Mouse (Mus musculus): ENCODE results near the gene Vsig2. TPM values are rescaled to one million over a fixed set of nuclear protein-coding genes. Genes with fewer than 3 reads are reported as not detected.
A peak's percentile ranks its signal among the peaks of the same experiment; 100 is the strongest.

Gene Vsig2
- polyA plus RNA-seq, 1 experiment from 2014 or later: 0.77 TPM

GRCm38 (mm10) chr9:37590381-37590780 lies 51.3 kb downstream of the Vsig2 start:
- no peak for DNase-seq (ENCODE audit: low spot score)
- Histone ChIP-seq H3K4me3 (no peak overlapping the region), H3K4me1 (peaks cover 7% of the 10 kb centered on the region; the same call in 1 of the 2 replicates), H3K36me3 (no peaks in the 10 kb centered on the region), H3K27ac (no peak overlapping the region), H3K27me3 (ENCODE audit: insufficient read depth, poor library complexity, severe bottlenecking) (no peaks in the 10 kb centered on the region), H3K9me3 (peaks cover 3% of the 10 kb centered on the region; the same call in 1 of the 2 replicates)
- WGBS: 92% methylated on average over 4 of the region's 4 CpGs

DNA sequence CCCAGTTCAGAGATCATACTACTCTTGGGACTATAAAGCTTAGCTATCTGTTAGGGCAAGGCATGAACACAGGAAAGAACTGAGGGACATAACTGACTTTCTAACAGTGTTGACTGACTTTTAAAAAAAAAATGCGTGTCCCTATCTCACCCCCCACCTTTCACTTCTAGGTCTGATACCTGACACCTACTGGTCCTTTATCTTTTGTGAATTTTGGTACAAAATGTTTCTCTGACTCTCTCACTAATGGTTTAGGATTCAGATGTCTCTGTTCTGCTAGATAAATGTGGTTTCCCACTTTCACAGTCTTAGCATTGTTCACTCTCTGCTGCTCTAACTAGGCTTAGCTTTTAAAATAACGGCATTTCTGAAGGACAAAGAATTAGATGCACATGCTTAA lies 53.0 kb downstream of the Vsig2 start:
- peaks cover 7% of the 10 kb centered on the region; the same call in 1 of the 2 replicates for H3K4me1 ChIP-seq
- H3K36me3 ChIP-seq: no peaks in the 10 kb centered on the region
- no peak for DNase-seq (ENCODE audit: low spot score)
- no peaks in the 10 kb centered on the region for H3K27me3 ChIP-seq (ENCODE audit: insufficient read depth, poor library complexity, severe bottlenecking)
- H3K4me3 ChIP-seq: no peak overlapping the region
- 70% methylated on average over 2 of the region's 2 CpGs for WGBS
- peaks cover 3% of the 10 kb centered on the region; the same call in 1 of the 2 replicates for H3K9me3 ChIP-seq
- no peak overlapping the region for H3K27ac ChIP-seq

- H3K27ac ChIP-seq: peak overlapping the region; percentile 10; the same call in 1 of the 2 replicates
- peaks cover 3% of the 10 kb centered on the region; the same call in 1 of the 2 replicates for H3K9me3 ChIP-seq
- DNase-seq (ENCODE audit: low spot score): no peak
- H3K4me1 ChIP-seq: peaks cover 7% of the 10 kb centered on the region; the same call in 1 of the 2 replicates
- H3K27me3 ChIP-seq (ENCODE audit: insufficient read depth, poor library complexity, severe bottlenecking): no peaks in the 10 kb centered on the region
- H3K36me3 ChIP-seq: no peaks in the 10 kb centered on the region
- 55% methylated on average over 6 of the region's 6 CpGs for WGBS
- no peak overlapping the region for H3K4me3 ChIP-seq
These were observed 53.6 kb downstream of the Vsig2 start for GRCm38 (mm10) chr9:37592633-37593032.

DNA sequence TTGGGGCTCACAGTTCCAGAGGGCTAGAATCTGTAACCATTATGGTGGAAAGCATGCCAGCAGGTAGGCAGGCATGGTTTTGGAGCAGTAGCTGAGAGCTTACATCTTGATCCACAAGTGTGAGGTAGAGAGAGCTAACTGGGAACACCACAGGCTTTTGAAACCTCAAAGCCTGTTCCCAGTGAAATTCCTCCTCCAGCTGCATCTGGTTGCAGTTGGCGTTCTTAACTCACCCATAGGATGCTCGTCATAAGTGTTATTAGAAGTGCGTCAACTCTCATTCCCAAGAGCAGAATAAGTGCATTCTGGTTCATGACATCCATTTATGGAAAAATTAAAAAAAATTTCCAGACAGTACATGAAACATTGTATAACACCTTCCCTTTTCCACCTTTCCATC lies 54.6 kb downstream of the Vsig2 start:
- no peak overlapping the region for H3K4me3 ChIP-seq
- 85% methylated on average over 3 of the region's 3 CpGs for WGBS

More for the DNA sequence above, 54.6 kb downstream of the Vsig2 start:
- Histone ChIP-seq H3K4me1 (peaks cover 7% of the 10 kb centered on the region; the same call in 1 of the 2 replicates), H3K9me3 (no peaks in the 10 kb centered on the region), H3K27ac (no peak overlapping the region), H3K27me3 (ENCODE audit: insufficient read depth, poor library complexity, severe bottlenecking) (no peaks in the 10 kb centered on the region), H3K36me3 (no peaks in the 10 kb centered on the region)
- no peak for DNase-seq (ENCODE audit: low spot score)

Other genes starting within 250 kb of the Vsig2 start
- 5.1 and 5.8 TPM in 2 replicates for gene Ccdc15, start 190.8 kb upstream of the Vsig2 start, polyA plus RNA-seq (2016; fragmentation: Nextera tagmentation; extraction: Ambion mirVana)
- 0.04 TPM in 1 of 2 replicates, not detected in the other for gene Hepacam, start 171.9 kb upstream of the Vsig2 start, polyA plus RNA-seq (2016; fragmentation: Nextera tagmentation; extraction: Ambion mirVana)
- 2.0 and 4.0 TPM in 2 replicates for gene Robo4, start 137.4 kb upstream of the Vsig2 start, polyA plus RNA-seq (2016; fragmentation: Nextera tagmentation; extraction: Ambion mirVana)
- gene Robo3, start 106.0 kb upstream of the Vsig2 start, polyA plus RNA-seq (2016; fragmentation: Nextera tagmentation; extraction: Ambion mirVana): 0.06 and 0.10 TPM in 2 replicates
- gene Msantd2, start 49.9 kb upstream of the Vsig2 start, polyA plus RNA-seq (2016; fragmentation: Nextera tagmentation; extraction: Ambion mirVana): 17.9 and 23.8 TPM in 2 replicates
- gene Esam, start 11.2 kb upstream of the Vsig2 start, polyA plus RNA-seq (2016; fragmentation: Nextera tagmentation; extraction: Ambion mirVana): 43.7 and 52.2 TPM in 2 replicates
- gene Nrgn, start 13.6 kb downstream of the Vsig2 start, polyA plus RNA-seq (2016; fragmentation: Nextera tagmentation; extraction: Ambion mirVana): 4.4 and 5.7 TPM in 2 replicates
- 7.6 and 10.0 TPM in 2 replicates for gene Siae, start 16.4 kb downstream of the Vsig2 start, polyA plus RNA-seq (2016; fragmentation: Nextera tagmentation; extraction: Ambion mirVana)
- gene Spa17, start 74.5 kb downstream of the Vsig2 start, polyA plus RNA-seq (2016; fragmentation: Nextera tagmentation; extraction: Ambion mirVana): 7.1 and 8.1 TPM in 2 replicates
- gene Tbrg1, start 118.1 kb downstream of the Vsig2 start, polyA plus RNA-seq (2016; fragmentation: Nextera tagmentation; extraction: Ambion mirVana): 200 and 203 TPM in 2 replicates
- gene Panx3, start 130.0 kb downstream of the Vsig2 start, polyA plus RNA-seq (2016; fragmentation: Nextera tagmentation; extraction: Ambion mirVana): 0.31 TPM in 1 of 2 replicates, not detected in the other
- gene Olfr160, start 177.0 kb downstream of the Vsig2 start, polyA plus RNA-seq (2016; fragmentation: Nextera tagmentation; extraction: Ambion mirVana): not detected in 2 replicates
- not detected in 2 replicates for gene Olfr874, start 205.9 kb downstream of the Vsig2 start, polyA plus RNA-seq (2016; fragmentation: Nextera tagmentation; extraction: Ambion mirVana)
- gene Olfr875, start 232.6 kb downstream of the Vsig2 start, polyA plus RNA-seq (2016; fragmentation: Nextera tagmentation; extraction: Ambion mirVana): not detected in 2 replicates

Measured in heart, embryonic 10.5 days (tissue).